Mouse (Mus musculus): ENCODE data around the gene Flt1. TPM values are rescaled to one million over a fixed set of nuclear protein-coding genes. Genes with fewer than 3 reads are reported as not detected.
A peak's percentile ranks its signal among the peaks of the same experiment; 100 is the strongest.

Flt1 gene
- polyA plus RNA-seq, 1 experiment from 2014 or later, result 20.4 TPM

GRCm38 (mm10) chr5:147752914-147753341 is 27.1 kb upstream of the Flt1 start:
- 1% methylated on average over 25 of the region's 25 CpGs for WGBS (ENCODE audit: insufficient replicate concordance)
- peaks cover 5% of the 10 kb centered on the region; the same call in 1 of the 2 replicates for H3K4me1 ChIP-seq (ENCODE audit: control insufficient read depth, insufficient read depth, low read length)
- H3K27ac ChIP-seq (ENCODE audit: low read depth, low read length), result no peak overlapping the region
- H3K9me3 ChIP-seq (replicated peaks; ENCODE audit: control insufficient read depth, low read length), result no peaks in the 10 kb centered on the region
- no peaks in the 10 kb centered on the region for H3K36me3 ChIP-seq (ENCODE audit: control insufficient read depth, insufficient read depth, low read length)
- H3K27me3 ChIP-seq (ENCODE audit: control insufficient read depth, insufficient read depth, low read length), result peaks cover 9% of the 10 kb centered on the region
- peak overlapping the region; percentile 68 for H3K4me2 ChIP-seq
- no peak for ATAC-seq (replicated peaks; ENCODE audit: insufficient number of reproducible peaks, low FRiP score, low TSS enrichment)
- no peak overlapping the region for H3K9ac ChIP-seq (ENCODE audit: low read depth, low read length)
- peak overlapping the region; percentile 38 for H3K4me3 ChIP-seq (ENCODE audit: low read depth, low read length)

- WGBS (ENCODE audit: insufficient replicate concordance), result under 1% methylated on average over 28 of the region's 28 CpGs
- Histone ChIP-seq H3K9me3 (replicated peaks; ENCODE audit: control insufficient read depth, low read length) (no peaks in the 10 kb centered on the region), H3K4me1 (ENCODE audit: control insufficient read depth, insufficient read depth, low read length) (peaks cover 7% of the 10 kb centered on the region; the same call in 1 of the 2 replicates)
Observed at GRCm38 (mm10) chr5:147751673-147752130, 25.9 kb upstream of the Flt1 start.

GRCm38 (mm10) chr5:147749972-147750371 is 24.2 kb upstream of the Flt1 start:
- Histone ChIP-seq H3K36me3 (ENCODE audit: control insufficient read depth, insufficient read depth, low read length) (no peaks in the 10 kb centered on the region), H3K9ac (ENCODE audit: low read depth, low read length) (no peak overlapping the region), H3K4me3 (ENCODE audit: low read depth, low read length) (no peak overlapping the region), H3K27ac (ENCODE audit: low read depth, low read length) (no peak overlapping the region), H3K4me1 (ENCODE audit: control insufficient read depth, insufficient read depth, low read length) (peaks cover 7% of the 10 kb centered on the region; the same call in 1 of the 2 replicates), H3K27me3 (ENCODE audit: control insufficient read depth, insufficient read depth, low read length) (peaks cover 9% of the 10 kb centered on the region), H3K9me3 (replicated peaks; ENCODE audit: control insufficient read depth, low read length) (no peaks in the 10 kb centered on the region), H3K4me2 (no peak overlapping the region)
- ATAC-seq (replicated peaks; ENCODE audit: insufficient number of reproducible peaks, low FRiP score, low TSS enrichment), result no peak
- 33% methylated on average over 5 of the region's 5 CpGs for WGBS (ENCODE audit: insufficient replicate concordance)

More at GRCm38 (mm10) chr5:147751673-147752130, 25.9 kb upstream of the Flt1 start:
- no peak overlapping the region; the same call in 1 of the 2 replicates for H3K27ac ChIP-seq (ENCODE audit: low read depth, low read length)
- peaks cover 9% of the 10 kb centered on the region for H3K27me3 ChIP-seq (ENCODE audit: control insufficient read depth, insufficient read depth, low read length)
- H3K4me3 ChIP-seq (ENCODE audit: low read depth, low read length), result peak overlapping the region; percentile 33
- H3K4me2 ChIP-seq, result peak overlapping the region; percentile 63
- H3K9ac ChIP-seq (ENCODE audit: low read depth, low read length), result peak overlapping the region; percentile 58; the same call in 1 of the 2 replicates
- H3K36me3 ChIP-seq (ENCODE audit: control insufficient read depth, insufficient read depth, low read length), result no peaks in the 10 kb centered on the region
- peak; percentile 57; the same call in 1 of the 2 replicates for ATAC-seq (replicated peaks; ENCODE audit: insufficient number of reproducible peaks, low FRiP score, low TSS enrichment)

- H3K9me3 ChIP-seq (replicated peaks; ENCODE audit: control insufficient read depth, low read length), result no peaks in the 10 kb centered on the region
- ATAC-seq (replicated peaks; ENCODE audit: insufficient number of reproducible peaks, low FRiP score, low TSS enrichment), result no peak
- WGBS (ENCODE audit: insufficient replicate concordance), result 3% methylated on average over 15 of the region's 15 CpGs
- no peak overlapping the region for H3K9ac ChIP-seq (ENCODE audit: low read depth, low read length)
- H3K36me3 ChIP-seq (ENCODE audit: control insufficient read depth, insufficient read depth, low read length), result no peaks in the 10 kb centered on the region
- H3K27ac ChIP-seq (ENCODE audit: low read depth, low read length), result no peak overlapping the region
- peaks cover 7% of the 10 kb centered on the region; the same call in 1 of the 2 replicates for H3K4me1 ChIP-seq (ENCODE audit: control insufficient read depth, insufficient read depth, low read length)
- H3K27me3 ChIP-seq (ENCODE audit: control insufficient read depth, insufficient read depth, low read length), result peaks cover 8% of the 10 kb centered on the region
- peak overlapping the region; percentile 59 for H3K4me2 ChIP-seq
- peak overlapping the region; percentile 26 for H3K4me3 ChIP-seq (ENCODE audit: low read depth, low read length)
Observed at GRCm38 (mm10) chr5:147748081-147748581, 22.3 kb upstream of the Flt1 start.

- no peaks in the 10 kb centered on the region for H3K9me3 ChIP-seq (replicated peaks; ENCODE audit: control insufficient read depth, low read length)
- H3K27ac ChIP-seq (ENCODE audit: low read depth, low read length), result no peak overlapping the region
- H3K4me2 ChIP-seq, result no peak overlapping the region
- no peaks in the 10 kb centered on the region for H3K36me3 ChIP-seq (ENCODE audit: control insufficient read depth, insufficient read depth, low read length)
- peaks cover 3% of the 10 kb centered on the region; the same call in 1 of the 2 replicates for H3K4me1 ChIP-seq (ENCODE audit: control insufficient read depth, insufficient read depth, low read length)
- H3K4me3 ChIP-seq (ENCODE audit: low read depth, low read length), result no peak overlapping the region
- H3K27me3 ChIP-seq (ENCODE audit: control insufficient read depth, insufficient read depth, low read length), result no peaks in the 10 kb centered on the region; the same call in 1 of the 2 replicates
- 85% methylated on average over 21 of the region's 21 CpGs for WGBS (ENCODE audit: insufficient replicate concordance)
- no peak overlapping the region for H3K9ac ChIP-seq (ENCODE audit: low read depth, low read length)
- no peak for ATAC-seq (replicated peaks; ENCODE audit: insufficient number of reproducible peaks, low FRiP score, low TSS enrichment)
Observed at GRCm38 (mm10) chr5:147744900-147745653, 19.3 kb upstream of the Flt1 start.

GRCm38 (mm10) chr5:147742468-147743111 is 16.8 kb upstream of the Flt1 start:
- Histone ChIP-seq H3K9ac (ENCODE audit: low read depth, low read length) (no peak overlapping the region), H3K4me2 (no peak overlapping the region), H3K9me3 (replicated peaks; ENCODE audit: control insufficient read depth, low read length) (0 out of 2 replicates have a peak, but pooled peaks cover 2% of the 10 kb centered on the region), H3K27ac (ENCODE audit: low read depth, low read length) (no peak overlapping the region), H3K36me3 (ENCODE audit: control insufficient read depth, insufficient read depth, low read length) (no peaks in the 10 kb centered on the region), H3K4me1 (ENCODE audit: control insufficient read depth, insufficient read depth, low read length) (no peaks in the 10 kb centered on the region), H3K27me3 (ENCODE audit: control insufficient read depth, insufficient read depth, low read length) (no peaks in the 10 kb centered on the region), H3K4me3 (ENCODE audit: low read depth, low read length) (no peak overlapping the region)
- 76% methylated on average over 9 of the region's 9 CpGs for WGBS (ENCODE audit: insufficient replicate concordance)
- no peak for ATAC-seq (replicated peaks; ENCODE audit: insufficient number of reproducible peaks, low FRiP score, low TSS enrichment)

GRCm38 (mm10) chr5:147736766-147737280 is 11.0 kb upstream of the Flt1 start:
- Histone ChIP-seq H3K36me3 (ENCODE audit: control insufficient read depth, insufficient read depth, low read length) (no peaks in the 10 kb centered on the region), H3K4me3 (ENCODE audit: low read depth, low read length) (no peak overlapping the region), H3K4me1 (ENCODE audit: control insufficient read depth, insufficient read depth, low read length) (no peaks in the 10 kb centered on the region), H3K9me3 (replicated peaks; ENCODE audit: control insufficient read depth, low read length) (0 out of 2 replicates have a peak, but pooled peaks cover 2% of the 10 kb centered on the region), H3K9ac (ENCODE audit: low read depth, low read length) (no peak overlapping the region), H3K27ac (ENCODE audit: low read depth, low read length) (no peak overlapping the region), H3K27me3 (ENCODE audit: control insufficient read depth, insufficient read depth, low read length) (no peaks in the 10 kb centered on the region), H3K4me2 (no peak overlapping the region)
- no peak for ATAC-seq (replicated peaks; ENCODE audit: insufficient number of reproducible peaks, low FRiP score, low TSS enrichment)
- WGBS (ENCODE audit: insufficient replicate concordance), result 67% methylated on average over 8 of the region's 8 CpGs

GRCm38 (mm10) chr5:147733682-147734081 is 7.9 kb upstream of the Flt1 start:
- Histone ChIP-seq H3K27ac (ENCODE audit: low read depth, low read length) (no peak overlapping the region), H3K4me2 (no peak overlapping the region), H3K4me3 (ENCODE audit: low read depth, low read length) (no peak overlapping the region), H3K4me1 (ENCODE audit: control insufficient read depth, insufficient read depth, low read length) (no peaks in the 10 kb centered on the region), H3K9me3 (replicated peaks; ENCODE audit: control insufficient read depth, low read length) (no peaks in the 10 kb centered on the region), H3K27me3 (ENCODE audit: control insufficient read depth, insufficient read depth, low read length) (peaks cover 2% of the 10 kb centered on the region; the same call in 1 of the 2 replicates), H3K36me3 (ENCODE audit: control insufficient read depth, insufficient read depth, low read length) (no peaks in the 10 kb centered on the region), H3K9ac (ENCODE audit: low read depth, low read length) (no peak overlapping the region)
- no peak for ATAC-seq (replicated peaks; ENCODE audit: insufficient number of reproducible peaks, low FRiP score, low TSS enrichment)
- 95% methylated on average over 1 of the region's 1 CpGs for whole genome bisulfite sequencing (ENCODE audit: insufficient replicate concordance)

All from heart, embryonic 11.5 days (tissue).